Mouse (Mus musculus) layer of hippocampus, adult 8-10 months (tissue): ENCODE measurements at regions not wholly inside any gene's neighbourhood (a gene's known extent, or its start where the extent isn't known, plus 50 kb on each side); places are given as distances from the start of the nearest gene placed in this dataset.

Experiments used
- DNase-seq, 2 experiments: peaks; one replicate each; pipeline ENCODE4 v3.0.0; 2022; ENCODE audit warnings: low spot score in 2 of 2

GRCm38 (mm10) chr2:173366734-173367133 is 90.4 kb upstream of the Pmepa1 start:
- no peak for DNase-seq

GRCm38 (mm10) chr2:173368899-173369298 is 92.6 kb upstream of the Pmepa1 start:
- no peak for DNase-seq

- DNase-seq = no peak
These were observed 100.6 kb upstream of the Pmepa1 start for GRCm38 (mm10) chr2:173376926-173377325.

GRCm38 (mm10) chr2:173377497-173378257 is 101.3 kb upstream of the Pmepa1 start:
- DNase-seq = no peak

GRCm38 (mm10) chr2:173379736-173380135 is 103.4 kb upstream of the Pmepa1 start:
- DNase-seq = no peak

- DNase-seq = no peak
These were observed 104.0 kb upstream of the Pmepa1 start for GRCm38 (mm10) chr2:173380341-173380761.

- DNase-seq = no peak
These were observed 106.0 kb upstream of the Pmepa1 start for GRCm38 (mm10) chr2:173382176-173382813.

- no peak for DNase-seq
These were observed 108.7 kb upstream of the Pmepa1 start for GRCm38 (mm10) chr2:173384935-173385586.

GRCm38 (mm10) chr2:173385722-173386141 is 109.4 kb upstream of the Pmepa1 start:
- no peak for DNase-seq

- DNase-seq = no peak
These were observed 111.8 kb upstream of the Pmepa1 start for GRCm38 (mm10) chr2:173388140-173388539.

- DNase-seq = no peak
These were observed 116.4 kb upstream of the Pmepa1 start for GRCm38 (mm10) chr2:173392557-173393323.

- no peak for DNase-seq
These were observed 116.9 kb upstream of the Pmepa1 start for GRCm38 (mm10) chr2:173393324-173393592.

- DNase-seq = no peak
These were observed 119.2 kb upstream of the Pmepa1 start for GRCm38 (mm10) chr2:173395526-173395925.

GRCm38 (mm10) chr2:173397846-173398331 is 121.6 kb upstream of the Pmepa1 start:
- no peak for DNase-seq

GRCm38 (mm10) chr2:173405629-173406028 is 116.8 kb upstream of the 1700021F07Rik start:
- no peak for DNase-seq

GRCm38 (mm10) chr2:173406344-173407094 is 115.9 kb upstream of the 1700021F07Rik start:
- peak; percentile 33 to 40 for DNase-seq

- no peak for DNase-seq
These were observed 115.3 kb upstream of the 1700021F07Rik start for GRCm38 (mm10) chr2:173407133-173407532.

- DNase-seq = no peak
These were observed 113.7 kb upstream of the 1700021F07Rik start for GRCm38 (mm10) chr2:173408681-173409081.

- DNase-seq = no peak
These were observed 113.0 kb upstream of the 1700021F07Rik start for GRCm38 (mm10) chr2:173409433-173409832.

- DNase-seq = peak in 1 of 2 experiments; percentile 41
These were observed 108.3 kb upstream of the 1700021F07Rik start for GRCm38 (mm10) chr2:173413906-173414656.
